Mouse (Mus musculus) kidney, postnatal 10 days (tissue): Measurements from ENCODE around the gene Il10ra.

Experiments used
- DNase-seq: peaks from one replicate; pipeline ENCODE4 v3.0.0; 2021; ENCODE audit warnings: mixed read lengths

The Il10ra gene

GRCm38 (mm10) chr9:45268597-45269325 is at the start of gene Il10ra:
Gene Il10ra, minus strand, starts transcription at chr9:45269149.
- DNase-seq: peak; percentile 72

- DNase-seq: peak; percentile 50
Measured at GRCm38 (mm10) chr9:45317635-45318034, 48.7 kb upstream of the Il10ra start.

GRCm38 (mm10) chr9:45313913-45314312 is 45.0 kb upstream of the Il10ra start:
- DNase-seq: no peak

GRCm38 (mm10) chr9:45311858-45312257 is 42.9 kb upstream of the Il10ra start:
- no peak for DNase-seq

GRCm38 (mm10) chr9:45308521-45308920 is 39.6 kb upstream of the Il10ra start:
- no peak for DNase-seq

GRCm38 (mm10) chr9:45306746-45307410 is 37.9 kb upstream of the Il10ra start:
- DNase-seq: no peak

- DNase-seq: no peak
Measured at GRCm38 (mm10) chr9:45301771-45302170, 32.8 kb upstream of the Il10ra start.

- DNase-seq: peak; percentile 95
Measured at GRCm38 (mm10) chr9:45300422-45301104, 31.6 kb upstream of the Il10ra start.

GRCm38 (mm10) chr9:45299231-45300006 is 30.5 kb upstream of the Il10ra start:
- DNase-seq: peak; percentile 55

GRCm38 (mm10) chr9:45294210-45295011 is 25.5 kb upstream of the Il10ra start:
- no peak for DNase-seq

GRCm38 (mm10) chr9:45291481-45292168 is 22.7 kb upstream of the Il10ra start:
- DNase-seq: no peak

GRCm38 (mm10) chr9:45282466-45282865 is 13.5 kb upstream of the Il10ra start:
- no peak for DNase-seq

- no peak for DNase-seq
Measured at GRCm38 (mm10) chr9:45280891-45281290, 11.9 kb upstream of the Il10ra start.

- DNase-seq: no peak
Measured at GRCm38 (mm10) chr9:45280059-45280458, 11.1 kb upstream of the Il10ra start.

GRCm38 (mm10) chr9:45274635-45275034 is 5.7 kb upstream of the Il10ra start:
- no peak for DNase-seq

- no peak for DNase-seq
Measured at GRCm38 (mm10) chr9:45274218-45274617, 5.3 kb upstream of the Il10ra start.

GRCm38 (mm10) chr9:45272213-45272612 is 3.3 kb upstream of the Il10ra start:
- DNase-seq: no peak

- no peak for DNase-seq
Measured at GRCm38 (mm10) chr9:45268079-45268478, 870 bp downstream of the Il10ra start.

GRCm38 (mm10) chr9:45267099-45267498 is 1.9 kb downstream of the Il10ra start:
- DNase-seq: no peak

- DNase-seq: no peak
Measured at GRCm38 (mm10) chr9:45261872-45262271, 7.1 kb downstream of the Il10ra start.

- DNase-seq: peak; percentile 72
Measured at GRCm38 (mm10) chr9:45261466-45261865, 7.5 kb downstream of the Il10ra start.

GRCm38 (mm10) chr9:45259065-45259464 is 9.9 kb downstream of the Il10ra start:
- no peak for DNase-seq
